Mouse (Mus musculus) monocyte, adult 5-6 weeks (primary cell): ENCODE data around the gene Stard10. TPM values are rescaled to one million over a fixed set of nuclear protein-coding genes. Genes with fewer than 3 reads are reported as not detected.

ENCODE experiments used
- ATAC-seq: fragments of 153-309, 156-312 bp; replicated peaks from 2 replicates; pipeline ENCODE4 v1.8.0; 2017; ENCODE audit warnings: mild to moderate bottlenecking; ENCODE audit not compliant: low TSS enrichment, insufficient number of reproducible peaks, severe bottlenecking, poor library complexity, low FRiP score
- total RNA-seq: library from RNA; stranded (forward); fragments of 200-1000, 200-491, 200-594 nt; gene quantifications from 3 replicates; pipeline ENCODE4 v1.2.3, GENCODE M21; 2017

Gene Stard10
- total RNA-seq, 1 experiment from 2014 or later, result 2.3 TPM

DNA sequence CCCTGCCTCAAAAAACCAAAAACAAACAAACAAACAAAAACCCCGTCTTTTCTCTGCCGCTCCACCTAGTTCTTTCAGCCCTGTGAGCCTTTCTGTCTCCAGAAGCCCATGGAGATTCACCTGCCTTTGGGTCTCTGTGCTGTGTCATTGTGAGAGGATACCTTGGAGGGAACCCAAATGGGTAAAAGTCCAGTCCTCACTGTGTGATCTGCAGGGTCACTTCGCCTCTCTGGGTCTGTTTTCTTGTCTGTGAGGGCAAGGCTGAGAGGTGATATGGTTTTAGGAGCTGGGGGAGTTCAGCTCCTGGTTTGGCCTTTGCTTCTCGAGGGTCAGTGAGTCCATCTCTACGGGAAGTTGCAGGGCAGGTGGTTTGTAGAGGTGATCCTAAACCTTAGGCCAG lies 9.1 kb downstream of the Stard10 start:
- no peak for ATAC-seq

- ATAC-seq, result no peak
These were observed 10.4 kb downstream of the Stard10 start for GRCm38 (mm10) chr7:101327263-101327662.

GRCm38 (mm10) chr7:101327786-101328185 lies 10.9 kb downstream of the Stard10 start:
- no peak for ATAC-seq

DNA sequence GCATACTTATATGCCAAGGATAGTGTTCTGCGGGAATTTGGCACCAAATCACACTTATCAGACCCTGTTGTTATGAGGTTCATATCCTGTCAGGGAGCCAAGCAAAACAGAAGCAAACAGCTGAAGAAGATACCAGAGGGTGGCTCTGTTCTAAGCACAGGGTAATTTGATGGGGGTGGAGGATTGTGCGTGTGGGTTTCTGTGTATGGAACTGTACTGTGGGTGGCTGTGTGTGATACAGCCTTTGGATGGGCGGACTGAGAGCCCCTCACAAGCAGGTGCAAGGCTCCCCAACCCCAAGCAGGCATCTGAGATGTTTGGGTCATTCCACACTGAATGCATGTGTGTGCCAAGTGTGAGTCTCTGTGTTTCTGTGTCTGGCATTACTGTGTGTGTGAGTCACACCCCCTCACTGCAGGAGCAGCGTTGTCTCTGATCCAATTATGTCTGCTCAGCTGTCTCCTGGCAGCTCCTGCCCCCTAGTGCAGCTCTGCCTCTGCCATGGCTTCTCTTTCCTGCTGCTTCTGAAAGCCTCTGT lies 11.8 kb downstream of the Stard10 start:
- no peak for ATAC-seq

DNA sequence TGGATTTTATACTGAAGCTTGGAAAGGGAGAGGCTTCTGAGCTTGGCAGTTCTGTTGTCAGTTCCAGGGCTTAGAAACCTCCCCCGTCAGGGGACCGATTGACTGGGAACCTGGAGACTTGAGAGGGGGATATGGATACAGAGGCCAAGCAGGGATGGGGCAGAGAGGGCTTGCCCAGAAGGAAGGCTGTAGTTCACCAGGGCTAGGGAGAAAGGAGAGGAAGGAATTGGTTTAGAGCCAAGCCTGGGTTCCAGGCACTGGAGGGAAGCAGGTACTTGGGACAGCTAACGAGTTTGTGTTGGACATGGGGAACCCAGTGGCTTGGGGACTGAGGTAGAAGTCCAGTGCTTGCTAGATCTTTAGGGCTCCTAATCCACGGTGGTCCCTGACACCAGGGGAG lies 12.7 kb downstream of the Stard10 start:
- no peak for ATAC-seq

GRCm38 (mm10) chr7:101330074-101330840 lies 13.4 kb downstream of the Stard10 start:
- ATAC-seq, result no peak

DNA sequence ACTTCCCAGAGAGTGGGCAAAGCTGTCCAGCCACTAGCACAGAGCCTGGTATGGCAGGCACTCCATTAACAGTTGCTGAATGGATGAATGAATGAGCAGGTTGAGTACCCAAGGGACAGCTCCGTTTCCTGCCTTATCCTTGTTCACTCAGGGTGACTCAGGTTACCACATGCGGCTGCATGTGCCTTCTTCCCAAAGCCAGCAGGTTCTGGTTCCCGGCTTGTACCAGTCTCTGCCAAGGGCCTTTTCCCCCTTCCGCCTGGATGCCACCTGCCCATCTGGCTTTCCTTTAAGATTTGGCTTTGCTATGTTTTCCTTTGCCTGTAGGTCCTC lies 13.9 kb downstream of the Stard10 start:
- ATAC-seq, result no peak

DNA sequence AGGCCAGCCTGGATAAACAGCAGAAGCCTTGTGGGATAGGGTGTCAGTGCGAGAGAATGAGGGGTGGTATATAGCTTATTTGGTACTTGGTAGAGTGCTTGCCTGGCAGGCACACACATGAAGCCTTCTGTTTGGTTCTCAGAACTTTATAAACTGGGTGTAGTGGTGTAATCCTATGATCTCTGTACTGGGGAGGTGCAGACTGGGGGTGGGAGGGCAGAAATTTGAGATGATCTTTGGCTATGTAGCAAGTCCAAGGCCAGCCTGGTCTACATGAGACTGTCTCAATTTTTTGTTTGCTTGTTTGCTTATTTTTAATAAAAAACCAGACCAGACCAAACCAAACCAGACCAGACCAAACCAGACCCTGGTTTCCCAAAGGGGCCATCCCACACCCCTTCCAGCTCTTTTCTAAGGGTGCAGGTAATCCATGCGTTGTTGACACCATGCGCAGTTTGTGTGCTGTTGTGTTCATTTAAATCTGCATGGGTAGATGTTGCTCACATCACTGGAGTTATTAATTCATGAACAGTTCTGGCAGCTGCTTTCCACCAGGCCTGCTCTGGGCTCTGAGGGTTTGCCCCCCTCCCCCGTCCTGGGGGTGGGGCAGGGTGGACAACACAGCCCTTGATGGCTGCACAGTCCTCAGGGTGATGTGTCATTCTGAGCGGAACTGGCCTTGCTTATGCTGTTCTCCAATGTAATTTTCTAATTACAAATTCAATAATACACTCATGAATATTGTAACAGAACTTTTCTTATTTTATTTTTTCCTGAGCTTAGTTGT lies 15.4 kb downstream of the Stard10 start:
- no peak for ATAC-seq

DNA sequence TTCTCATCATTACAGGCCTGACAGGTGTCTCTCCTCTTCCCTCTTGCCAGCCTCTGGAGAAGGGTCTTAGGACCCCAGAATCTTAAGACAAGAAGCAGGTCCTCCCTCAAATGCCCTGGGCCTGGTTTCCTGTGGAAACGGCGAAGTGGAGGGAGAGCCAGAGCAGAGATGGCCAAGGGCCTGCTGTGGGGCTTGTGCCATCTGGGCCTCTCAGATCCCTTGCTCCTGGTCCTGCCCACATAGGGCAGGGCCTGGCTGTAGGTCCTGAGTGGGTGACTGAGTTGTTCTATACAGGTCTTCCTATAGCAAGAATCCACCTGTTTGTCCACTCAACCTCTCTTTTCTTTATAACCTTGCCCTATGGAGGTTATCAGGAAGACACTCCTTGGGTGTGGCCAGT lies 18.3 kb downstream of the Stard10 start:
- ATAC-seq, result no peak

DNA sequence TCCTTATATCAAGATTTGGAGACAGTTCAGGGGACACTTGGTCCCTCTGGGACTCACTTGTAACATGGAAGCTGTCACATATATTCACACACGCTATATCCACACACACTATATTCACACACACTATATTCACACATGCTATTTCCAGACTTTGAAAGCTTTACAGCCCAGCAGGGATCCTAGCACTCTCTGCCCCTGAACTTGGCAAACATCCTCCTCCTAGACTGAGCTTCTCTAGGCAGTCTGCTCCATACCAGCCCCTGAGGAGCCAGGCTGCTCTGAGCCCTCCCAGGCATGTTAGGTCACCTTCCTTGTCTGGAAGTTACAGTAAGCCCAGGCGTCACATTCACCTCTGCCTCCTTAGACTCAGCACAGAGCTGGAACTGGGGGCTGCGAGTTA lies 19.8 kb downstream of the Stard10 start:
- ATAC-seq, result no peak

GRCm38 (mm10) chr7:101337401-101337800 lies 20.5 kb downstream of the Stard10 start:
- ATAC-seq, result no peak

DNA sequence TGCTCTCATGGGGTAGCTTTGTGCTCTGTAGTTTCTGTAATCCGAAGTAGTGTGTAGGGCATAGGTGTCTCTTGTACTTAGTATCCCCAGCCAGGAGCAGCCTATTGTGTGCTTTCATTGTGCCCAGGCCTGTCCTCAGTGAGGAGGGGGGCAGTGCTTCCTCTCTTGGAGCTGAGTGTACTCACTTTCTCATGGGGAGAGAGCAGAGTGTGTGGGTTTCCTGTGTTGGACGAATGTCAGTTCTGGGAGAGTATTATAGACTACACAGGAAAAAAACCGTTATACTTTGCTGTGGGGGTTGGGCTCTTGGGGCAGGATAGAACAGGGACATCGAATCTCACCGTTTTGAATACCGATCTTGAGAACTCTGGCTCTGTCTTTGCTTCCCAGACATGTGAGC lies 24.5 kb downstream of the Stard10 start:
- no peak for ATAC-seq

- peak; percentile 28; the same call in 1 of the 2 replicates for ATAC-seq
These were observed 26.2 kb downstream of the Stard10 start for GRCm38 (mm10) chr7:101343135-101343534.

DNA sequence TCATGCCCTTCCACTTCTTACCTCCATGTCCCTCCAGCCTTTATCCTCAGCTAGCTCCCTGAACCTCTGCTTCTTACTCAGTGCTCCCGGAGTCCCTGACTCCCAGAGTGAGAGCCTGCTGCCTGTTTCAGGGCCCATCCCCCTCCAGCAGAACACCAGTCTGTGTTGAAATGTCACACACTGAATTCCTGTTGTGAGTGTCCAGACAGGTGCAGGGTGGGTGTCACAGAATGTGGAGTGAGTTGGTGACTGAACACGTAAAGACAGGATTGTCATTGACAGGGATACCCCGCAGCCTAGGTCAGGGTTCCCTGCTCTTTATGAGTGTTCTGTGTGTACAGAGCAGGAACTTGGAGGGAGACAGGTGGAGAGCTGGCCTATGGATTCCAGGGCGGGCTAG lies 28.0 kb downstream of the Stard10 start:
- ATAC-seq, result no peak

- no peak for ATAC-seq
These were observed 30.1 kb downstream of the Stard10 start for GRCm38 (mm10) chr7:101346991-101347390.

DNA sequence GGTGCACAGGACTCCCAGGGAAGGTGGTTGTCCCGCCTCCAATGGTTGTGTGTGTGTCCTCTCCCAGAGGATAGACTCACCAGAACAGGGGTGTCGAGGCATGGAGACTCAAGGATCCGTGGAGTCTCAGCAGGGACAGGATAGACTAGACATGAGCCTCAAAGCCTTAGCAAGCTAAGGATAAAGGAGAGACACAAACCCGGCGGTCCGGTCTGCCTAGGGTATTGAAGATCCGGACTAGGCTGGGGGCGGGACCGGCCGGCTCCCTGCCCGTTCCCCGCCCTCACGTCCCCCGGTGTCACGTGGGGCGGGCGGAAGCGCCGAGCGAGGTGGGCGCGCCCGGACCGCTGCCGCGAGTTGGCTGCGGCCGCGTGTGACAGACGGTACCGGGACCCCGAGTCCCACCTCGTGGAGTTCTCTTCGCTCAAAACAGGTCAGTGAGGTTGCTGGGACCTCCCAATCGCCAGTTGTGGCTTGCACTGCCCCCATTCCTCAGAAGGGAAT lies 30.9 kb downstream of the Stard10 start, which contains the start of gene Arap1:
Arap1 (plus strand) TSS at position 301 of the 504 bp plus-strand sequence.
- ATAC-seq, result peak; percentile 50

DNA sequence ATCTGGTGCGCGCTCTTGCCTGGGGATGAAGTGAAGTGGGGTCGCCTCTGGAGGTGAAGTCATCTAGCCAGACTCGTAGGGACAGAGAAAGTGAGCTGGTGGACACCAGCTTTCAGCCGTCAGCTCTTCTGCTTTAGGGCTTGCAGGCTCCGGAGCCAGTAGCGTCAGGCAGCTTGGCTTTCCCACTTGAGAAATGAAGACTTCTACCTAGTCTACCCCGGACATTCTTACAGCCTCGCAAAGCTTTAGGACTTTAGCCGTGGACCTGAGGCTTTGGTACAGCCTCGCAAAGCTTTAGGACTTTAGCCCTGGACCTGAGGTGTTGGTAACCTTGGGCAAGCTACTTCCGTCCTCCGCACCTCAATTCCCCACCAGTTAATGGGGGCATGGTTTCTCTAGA lies 31.4 kb downstream of the Stard10 start:
- no peak for ATAC-seq

- ATAC-seq, result no peak
These were observed 33.0 kb downstream of the Stard10 start for GRCm38 (mm10) chr7:101349861-101350260.

DNA sequence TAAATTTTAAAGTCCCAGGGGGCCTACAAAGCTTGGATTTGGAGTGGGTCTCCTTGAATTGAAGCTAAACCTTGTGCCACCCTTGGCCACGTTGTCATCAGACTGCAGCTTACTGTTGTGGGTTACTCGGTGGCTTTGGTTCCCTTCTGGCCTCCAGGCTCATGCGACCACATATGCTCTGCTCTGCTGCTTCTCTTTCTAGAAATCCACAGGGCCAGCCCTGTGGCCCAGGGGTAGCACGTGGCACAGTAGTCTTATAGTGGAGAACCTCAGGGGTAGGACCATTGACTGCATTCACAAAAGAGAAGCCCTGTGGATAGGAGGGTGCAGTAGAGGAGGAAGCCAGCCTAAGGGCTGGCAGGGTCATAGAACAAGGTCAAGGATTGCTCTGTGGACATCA lies 35.5 kb downstream of the Stard10 start:
- ATAC-seq, result peak; percentile 49

DNA sequence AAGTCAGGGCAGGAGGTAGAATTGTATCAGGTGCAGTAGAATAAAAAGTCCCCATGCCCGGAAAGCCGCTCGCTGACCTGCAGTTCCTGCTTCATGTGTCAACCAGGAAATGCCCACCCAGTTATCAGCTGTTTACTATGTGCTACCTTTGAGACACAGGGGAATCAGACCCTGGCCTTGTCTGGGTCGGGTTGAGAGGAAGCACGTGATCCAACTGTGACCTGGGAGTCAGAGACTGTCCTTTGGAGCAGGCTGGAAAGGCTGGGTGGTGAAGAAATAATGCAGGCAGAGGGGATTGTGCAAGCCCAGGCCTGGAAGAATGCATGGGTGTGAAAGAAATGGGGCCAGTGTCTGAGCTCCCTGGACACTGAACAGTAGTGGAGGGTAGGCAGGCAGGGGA lies 37.5 kb downstream of the Stard10 start:
- no peak for ATAC-seq
